Mouse (Mus musculus) liver, embryonic 14.5 days (tissue): ENCODE results near the gene Sh2d4b. TPM values are rescaled to one million over a fixed set of nuclear protein-coding genes. Genes with fewer than 3 reads are reported as not detected.

ENCODE experiments used
- ATAC-seq: fragments of 200-750 bp; cut with Nextera tagmentation; 2 replicates; pipeline ENCODE4 v1.8.0; 2017; ENCODE audit warnings: moderate number of reproducible peaks, mild to moderate bottlenecking, moderate library complexity; ENCODE audit not compliant: insufficient read depth
- DNase-seq, 3 experiments: peaks; one replicate each; pipeline ENCODE4 v3.0.0-alpha.2; 2012 to 2013; ENCODE audit warnings: low read depth in 3 of 3, low spot score in 3 of 3
- H3K27ac ChIP-seq: fragments of 300-500 bp; sonication (generic); 2 replicates; pipeline ENCODE4 v1.5.1; 2014; ENCODE audit warnings: moderate library complexity, mild to moderate bottlenecking, control low read depth, inconsistent platforms
- H3K27me3 ChIP-seq: fragments of 300-500 bp; sonication (generic); 2 replicates; pipeline ENCODE4 v1.6.1; 2014; ENCODE audit warnings: mild to moderate bottlenecking, low read length, moderate library complexity; ENCODE audit not compliant: control insufficient read depth, insufficient read depth
- H3K36me3 ChIP-seq: fragments of 300-500 bp; sonication (generic); replicated peaks from 2 replicates; pipeline ENCODE4 v1.6.1; 2014; ENCODE audit warnings: low read depth; ENCODE audit not compliant: control insufficient read depth, insufficient read depth
- H3K4me1 ChIP-seq, 2 experiments: fragments of 200-500 bp in 1 of 2; fragments of 300-500 bp in 1 of 2; sonication (generic) in 1 of 2; replicated peaks; 2 replicates each; pipeline ENCODE4 v1.6.1; 2012 to 2014; ENCODE audit warnings: antibody characterized with exemption in 1 of 2, inconsistent platforms in 1 of 2, low read length in 1 of 2; ENCODE audit not compliant: control insufficient read depth in 2 of 2, insufficient read depth in 2 of 2
- H3K4me2 ChIP-seq: fragments of 300-500 bp; sonication (generic); 2 replicates; pipeline ENCODE4 v1.6.1; 2014; ENCODE audit warnings: low read depth, mild to moderate bottlenecking, control low read depth, moderate library complexity
- H3K4me3 ChIP-seq, 2 experiments: fragments of 200-500 bp in 1 of 2; fragments of 300-500 bp in 1 of 2; sonication (generic) in 1 of 2; 2 replicates each; pipeline ENCODE4 v1.5.1; 2012 to 2014; ENCODE audit warnings: low read depth in 2 of 2, low read length in 2 of 2, mild to moderate bottlenecking in 2 of 2, control low read depth in 1 of 2, inconsistent platforms in 1 of 2, moderate library complexity in 1 of 2; ENCODE audit not compliant: insufficient read depth in 1 of 2
- H3K9ac ChIP-seq: fragments of 300-500 bp; sonication (generic); replicated peaks from 2 replicates; pipeline ENCODE4 v1.6.1; 2014; ENCODE audit warnings: mild to moderate bottlenecking, control low read depth, moderate library complexity
- H3K9me3 ChIP-seq: fragments of 300-500 bp; sonication (generic); 2 replicates; pipeline ENCODE4 v1.6.1; 2016; ENCODE audit warnings: low read length, mixed read lengths; ENCODE audit not compliant: control insufficient read depth
- CTCF ChIP-seq: IDR thresholded peaks from 2 replicates; pipeline ENCODE4 v1.5.1; 2016; ENCODE audit warnings: antibody characterized with exemption, low read depth, control low read depth
- EP300 ChIP-seq: IDR thresholded peaks from 2 replicates; pipeline ENCODE4 v1.6.1; 2016; ENCODE audit warnings: antibody characterized with exemption, low read depth
- WGBS: fragments of 180-500 bp; shearing (Covaris S2); extraction: QIAGEN DNeasy Blood & Tissue Kit; methylation state at CpG from one replicate; pipeline ENCODE4 v1.1.7; 2014; ENCODE audit not compliant: insufficient replicate concordance; 5-methylcytosine and 5-hydroxymethylcytosine counted together
- polyA plus RNA-seq, 2 experiments: library from polyadenylated mRNA; depleted of rRNA in 1 of 2; stranded (reverse) in 1 of 2; unstranded in 1 of 2; fragments of >200 nt; fragmentation: Nextera tagmentation in 1 of 2; extraction: Ambion mirVana in 1 of 2; gene quantifications; 2 replicates each; pipeline versions ENCODE4 v1.2.1 to v1.2.3; 2012 to 2014

The Sh2d4b gene
- polyA plus RNA-seq, 2 experiments = 0.08 to 0.23 TPM

DNA sequence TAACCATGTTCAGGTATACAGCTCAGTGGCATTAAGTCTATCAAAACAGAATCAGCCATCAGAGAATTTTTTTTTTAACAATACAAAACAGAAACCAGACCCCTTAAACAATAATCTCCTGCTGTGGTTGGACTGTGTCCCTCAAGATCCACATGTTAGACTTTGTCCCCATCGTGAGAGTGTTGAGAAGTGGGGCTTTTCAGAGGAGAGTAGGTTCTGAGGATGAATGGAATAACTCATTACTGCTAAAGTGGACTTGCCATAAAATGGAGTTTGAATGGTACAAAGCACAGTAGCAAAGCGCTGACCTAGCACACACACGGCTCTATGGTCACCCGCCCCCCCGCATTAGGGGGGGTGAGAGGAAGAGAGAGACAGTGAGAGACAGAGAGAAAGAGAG, 35.8 kb upstream of the Sh2d4b start:
- DNase-seq (no peak), ATAC-seq (no peak)
- TF ChIP-seq CTCF (no peak), EP300 (no peak)
- Histone ChIP-seq H3K4me1 (peaks cover 16 to 64% of the 10 kb centered on the region in 2 experiments; a peak in 3 of 4 replicates), H3K36me3 (no peaks in the 10 kb centered on the region; the same call in 1 of the 2 replicates), H3K9ac (no peak overlapping the region), H3K27ac (no peak overlapping the region), H3K27me3 (no peaks in the 10 kb centered on the region), H3K4me2 (no peak overlapping the region), H3K4me3 (no peak overlapping the region), H3K9me3 (no peaks in the 10 kb centered on the region)
- WGBS = 67% methylated on average over 5 of the region's 5 CpGs

DNA sequence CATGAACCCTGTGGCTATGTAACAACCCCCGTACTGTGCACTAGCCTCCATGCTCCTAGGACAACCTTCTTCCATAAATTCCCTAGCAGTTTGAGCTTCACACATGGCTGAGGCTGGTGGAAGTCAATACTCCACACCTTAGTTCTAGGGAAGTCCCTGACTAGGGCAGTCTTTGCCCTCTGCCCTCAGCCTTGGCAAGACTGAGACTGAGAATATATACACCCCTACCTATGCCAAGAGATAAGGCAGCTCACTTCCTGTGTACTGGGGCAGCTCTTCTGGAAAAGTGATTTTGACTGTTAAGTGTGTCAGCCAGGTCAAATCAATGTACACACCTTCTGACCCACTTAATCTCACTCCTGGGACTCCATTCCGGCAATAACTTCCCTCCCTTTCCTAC, 34.0 kb upstream of the Sh2d4b start:
- DNase-seq = no peak
- ATAC-seq = no peak
- 36% methylated on average over 2 of the region's 2 CpGs for WGBS
- Histone ChIP-seq H3K9me3 (no peaks in the 10 kb centered on the region), H3K4me2 (no peak overlapping the region), H3K27ac (no peak overlapping the region), H3K36me3 (no peaks in the 10 kb centered on the region; the same call in 1 of the 2 replicates), H3K27me3 (no peaks in the 10 kb centered on the region), H3K4me3 (no peak overlapping the region), H3K9ac (no peak overlapping the region), H3K4me1 (peaks cover 16 to 61% of the 10 kb centered on the region in 2 experiments; a peak in 3 of 4 replicates)
- TF ChIP-seq EP300 (no peak), CTCF (no peak)

- WGBS = 15% methylated on average over 10 of the region's 10 CpGs
Observed at GRCm38 (mm10) chr14:40924378-40925113, 31.5 kb upstream of the Sh2d4b start.

DNA sequence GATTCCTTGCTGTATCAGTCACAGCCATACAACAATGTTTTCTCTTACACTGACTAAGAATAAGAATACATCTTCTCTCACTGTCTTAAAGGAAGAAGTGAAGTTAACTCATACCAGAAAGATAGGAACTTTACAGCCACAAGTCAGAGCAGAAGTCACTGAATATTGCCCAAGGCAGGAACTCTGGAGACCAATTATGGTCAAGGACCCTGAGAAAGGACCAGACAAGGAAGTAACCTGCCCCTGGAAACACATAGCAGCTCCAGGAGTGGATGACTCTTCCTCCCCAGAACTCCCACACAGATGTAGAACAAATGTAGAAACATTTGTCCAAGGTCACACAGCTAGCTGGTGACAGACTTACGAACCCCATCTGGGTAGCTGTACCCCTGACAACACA, 28.2 kb upstream of the Sh2d4b start:
- 68% methylated on average over 1 of the region's 1 CpGs for WGBS
- TF ChIP-seq CTCF (no peak), EP300 (no peak)
- H3K27me3 ChIP-seq = no peaks in the 10 kb centered on the region

More at GRCm38 (mm10) chr14:40924378-40925113, 31.5 kb upstream of the Sh2d4b start:
- peak overlapping the region; percentile 4; the same call in 1 of the 2 replicates for H3K4me2 ChIP-seq
- no peak overlapping the region for H3K27ac ChIP-seq
- H3K9ac ChIP-seq = no peak overlapping the region
- TF ChIP-seq EP300 (no peak), CTCF (no peak)
- H3K36me3 ChIP-seq = no peaks in the 10 kb centered on the region; the same call in 1 of the 2 replicates
- H3K27me3 ChIP-seq = no peaks in the 10 kb centered on the region
- ATAC-seq (peak; percentile 47; the same call in 1 of the 2 replicates), DNase-seq (peak in 2 of 3 experiments; percentile 31 to 37)
- peaks cover 16 to 52% of the 10 kb centered on the region in 2 experiments; a peak in 3 of 4 replicates for H3K4me1 ChIP-seq
- H3K4me3 ChIP-seq = no peak overlapping the region
- H3K9me3 ChIP-seq = no peaks in the 10 kb centered on the region

DNA sequence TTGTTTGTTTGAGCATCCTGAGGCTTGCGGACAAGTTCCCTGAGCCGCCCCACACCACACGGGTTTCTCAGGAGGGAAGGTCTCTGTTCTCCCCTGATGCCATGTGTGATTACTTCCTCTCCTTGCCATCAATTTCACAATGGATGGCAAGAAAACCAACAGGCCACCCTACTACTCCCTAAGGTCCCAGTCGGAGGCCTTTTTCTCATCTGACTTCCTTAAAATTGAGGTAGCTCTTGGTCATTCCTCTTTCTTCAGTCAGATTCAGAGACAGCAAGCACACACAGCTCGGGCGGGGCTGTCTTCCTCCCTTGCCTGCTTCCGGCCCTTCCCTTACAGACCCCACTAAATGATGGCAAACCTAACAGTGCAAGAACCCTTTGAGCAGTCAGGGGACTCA, 26.5 kb upstream of the Sh2d4b start:
- H3K36me3 ChIP-seq = peaks cover 7% of the 10 kb centered on the region
- H3K27me3 ChIP-seq = no peaks in the 10 kb centered on the region
- 46% methylated on average over 7 of the region's 7 CpGs for WGBS
- no peaks in the 10 kb centered on the region for H3K9me3 ChIP-seq
- ATAC-seq = no peak
- DNase-seq = no peak
- H3K27ac ChIP-seq = no peak overlapping the region
- no peak overlapping the region for H3K4me2 ChIP-seq
- no peak for TF ChIP-seq CTCF
- TF ChIP-seq EP300 = no peak
- peaks cover 1 to 32% of the 10 kb centered on the region in 2 experiments; a peak in 3 of 4 replicates for H3K4me1 ChIP-seq
- H3K4me3 ChIP-seq = no peak overlapping the region
- no peak overlapping the region for H3K9ac ChIP-seq

More for the DNA sequence above, 28.2 kb upstream of the Sh2d4b start:
- Histone ChIP-seq H3K4me3 (no peak overlapping the region), H3K36me3 (no peaks in the 10 kb centered on the region; the same call in 1 of the 2 replicates), H3K9ac (no peak overlapping the region), H3K4me2 (no peak overlapping the region), H3K9me3 (no peaks in the 10 kb centered on the region), H3K27ac (no peak overlapping the region), H3K4me1 (peaks cover 7 to 38% of the 10 kb centered on the region in 2 experiments; a peak in 3 of 4 replicates)
- ATAC-seq (no peak), DNase-seq (no peak)
